Mouse (Mus musculus): Measurements from ENCODE around the gene Rnf123. TPM values are rescaled to one million over a fixed set of nuclear protein-coding genes. Genes with fewer than 3 reads are reported as not detected.

Gene Rnf123
- total RNA-seq, 1 experiment: 14.5 TPM

DNA sequence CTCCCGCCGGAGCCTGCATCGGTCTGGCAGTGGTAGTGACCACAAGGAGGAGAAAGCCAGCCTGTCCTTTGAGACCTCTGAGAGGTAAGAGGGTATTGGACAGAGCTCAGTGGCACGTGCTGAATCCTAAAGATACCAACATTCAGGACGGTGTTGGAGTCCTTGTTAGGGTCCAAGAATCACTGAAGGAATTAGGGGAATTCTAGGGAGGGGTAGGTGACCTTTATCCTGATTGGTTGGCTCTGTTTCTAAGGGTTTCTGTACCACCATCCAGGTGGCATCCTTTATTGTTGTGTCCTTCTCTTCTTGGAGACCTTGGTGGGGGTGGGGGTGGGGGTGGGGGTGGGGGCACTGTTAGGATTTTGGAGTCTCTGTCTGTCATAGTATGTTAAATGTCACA is 51.0 kb downstream of the Rnf123 start:
- TF ChIP-seq ZNF384 (IDR thresholded peaks at IDR 0.05; ENCODE audit: low read depth, low read length) (no peak), MAFK (IDR thresholded peaks at IDR 0.05; ENCODE audit: insufficient read depth, low read depth, low read length) (no peak), HCFC1 (IDR thresholded peaks at IDR 0.05; ENCODE audit: borderline replicate concordance, insufficient read depth, low read length) (no peak), ZC3H11A (IDR thresholded peaks at IDR 0.05; ENCODE audit: borderline replicate concordance, low read depth, low read length) (no peak), CHD2 (IDR thresholded peaks at IDR 0.05; ENCODE audit: low read depth, low read length) (no peak)
- 0 out of 4 replicates have a peak overlapping the region, but pooled peaks of 1 of the 2 experiments have one; percentile 21 for H3K4me3 ChIP-seq (ENCODE audit: insufficient read depth in 1 of 2, low read depth in 1 of 2, low read length in 2 of 2, poor library complexity in 1 of 2, severe bottlenecking in 1 of 2)
- H3K4me1 ChIP-seq (ENCODE audit: control insufficient read depth in 2 of 2, insufficient read depth in 2 of 2, low read length in 2 of 2, poor library complexity in 1 of 2): peaks cover 6 to 9% of the 10 kb centered on the region in 2 experiments
- no peaks in the 10 kb centered on the region for H3K9me3 ChIP-seq (ENCODE audit: control insufficient read depth, insufficient read depth, low read depth, low read length)
- in situ Hi-C loops (cut with MboI; ENCODE audit: low sequenced_read_pairs in 2 of 2, unreplicated experiment in 2 of 2): no loop called here
- H3K36me3 ChIP-seq (ENCODE audit: control insufficient read depth, insufficient read depth, low read length, poor library complexity, severe bottlenecking): peaks cover 12% of the 10 kb centered on the region; the same call in 1 of the 2 replicates
- no peak overlapping the region for H3K9ac ChIP-seq (ENCODE audit: insufficient read depth, low read depth, low read length, poor library complexity, severe bottlenecking)
- no peak overlapping the region for H3K27ac ChIP-seq (ENCODE audit: insufficient read depth, low read depth, low read length, poor library complexity, severe bottlenecking)
- DNase-seq (ENCODE audit: low read depth, low spot score): no peak

DNA sequence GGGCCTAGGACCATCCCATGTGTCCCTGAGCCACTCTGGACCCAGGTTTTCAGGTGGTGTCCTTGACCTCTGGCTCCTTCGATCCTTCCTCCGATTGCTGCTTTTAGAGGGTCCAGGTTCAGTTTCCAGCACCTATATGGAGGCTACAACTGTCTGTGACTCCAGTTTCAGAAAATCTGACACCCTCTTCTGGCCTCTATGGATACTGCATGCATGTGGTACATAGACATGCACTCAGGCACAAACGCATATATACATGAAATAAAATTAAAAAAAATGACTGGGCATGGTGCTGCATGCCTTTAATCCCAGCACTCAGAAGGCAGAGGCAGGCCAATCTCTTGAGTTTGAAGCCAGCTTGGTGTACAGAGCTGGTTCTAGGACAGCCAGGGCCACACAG is 55.3 kb downstream of the Rnf123 start:
- in situ Hi-C loops (cut with MboI; ENCODE audit: low sequenced_read_pairs in 2 of 2, unreplicated experiment in 2 of 2): no loop called here
- no peaks in the 10 kb centered on the region for H3K9me3 ChIP-seq (ENCODE audit: control insufficient read depth, insufficient read depth, low read depth, low read length)
- H3K27ac ChIP-seq (ENCODE audit: insufficient read depth, low read depth, low read length, poor library complexity, severe bottlenecking): no peak overlapping the region
- H3K4me3 ChIP-seq (ENCODE audit: insufficient read depth in 1 of 2, low read depth in 1 of 2, low read length in 2 of 2, poor library complexity in 1 of 2, severe bottlenecking in 1 of 2): no peak overlapping the region
- no peak for TF ChIP-seq CHD2 (IDR thresholded peaks at IDR 0.05; ENCODE audit: low read depth, low read length)
- no peak for TF ChIP-seq HCFC1 (IDR thresholded peaks at IDR 0.05; ENCODE audit: borderline replicate concordance, insufficient read depth, low read length)
- no peak for TF ChIP-seq MAFK (IDR thresholded peaks at IDR 0.05; ENCODE audit: insufficient read depth, low read depth, low read length)
- no peak for TF ChIP-seq ZNF384 (IDR thresholded peaks at IDR 0.05; ENCODE audit: low read depth, low read length)
- no peak for TF ChIP-seq ZC3H11A (IDR thresholded peaks at IDR 0.05; ENCODE audit: borderline replicate concordance, low read depth, low read length)
- H3K4me1 ChIP-seq (ENCODE audit: control insufficient read depth in 2 of 2, insufficient read depth in 2 of 2, low read length in 2 of 2, poor library complexity in 1 of 2): peaks cover 4 to 7% of the 10 kb centered on the region in 2 experiments; a peak in 3 of 4 replicates
- peaks cover 10% of the 10 kb centered on the region; the same call in 1 of the 2 replicates for H3K36me3 ChIP-seq (ENCODE audit: control insufficient read depth, insufficient read depth, low read length, poor library complexity, severe bottlenecking)
- no peak overlapping the region for H3K9ac ChIP-seq (ENCODE audit: insufficient read depth, low read depth, low read length, poor library complexity, severe bottlenecking)
- DNase-seq (ENCODE audit: low read depth, low spot score): no peak

DNA sequence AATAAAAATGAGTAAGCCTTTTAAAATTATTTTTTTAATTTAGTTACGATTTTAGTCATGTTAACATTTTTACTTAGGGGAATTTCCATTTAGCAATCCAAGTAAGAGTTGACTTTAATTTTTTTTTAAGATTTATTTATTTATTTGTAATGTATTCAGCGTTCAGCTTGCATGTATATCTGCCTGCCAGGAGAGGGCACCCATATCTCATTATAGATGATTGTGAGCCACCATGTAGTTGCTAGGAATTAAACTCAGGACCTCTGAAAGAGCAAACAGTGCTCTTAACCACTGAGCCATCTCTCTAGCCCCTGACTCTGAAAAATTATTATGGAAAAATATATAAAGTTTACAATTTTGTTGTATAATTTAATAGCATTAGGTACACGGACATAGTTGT is 56.6 kb downstream of the Rnf123 start:
- DNase-seq (ENCODE audit: low read depth, low spot score): no peak
- no peak overlapping the region for H3K4me3 ChIP-seq (ENCODE audit: insufficient read depth in 1 of 2, low read depth in 1 of 2, low read length in 2 of 2, poor library complexity in 1 of 2, severe bottlenecking in 1 of 2)
- peaks cover 9% of the 10 kb centered on the region; the same call in 1 of the 2 replicates for H3K36me3 ChIP-seq (ENCODE audit: control insufficient read depth, insufficient read depth, low read length, poor library complexity, severe bottlenecking)
- in situ Hi-C loops (cut with MboI; ENCODE audit: low sequenced_read_pairs in 2 of 2, unreplicated experiment in 2 of 2): no loop called here
- peaks cover 0 to 3% of the 10 kb centered on the region in 2 experiments; a peak in 1 of 4 replicates for H3K4me1 ChIP-seq (ENCODE audit: control insufficient read depth in 2 of 2, insufficient read depth in 2 of 2, low read length in 2 of 2, poor library complexity in 1 of 2)
- H3K9ac ChIP-seq (ENCODE audit: insufficient read depth, low read depth, low read length, poor library complexity, severe bottlenecking): no peak overlapping the region
- H3K9me3 ChIP-seq (ENCODE audit: control insufficient read depth, insufficient read depth, low read depth, low read length): no peaks in the 10 kb centered on the region
- TF ChIP-seq MAFK (IDR thresholded peaks at IDR 0.05; ENCODE audit: insufficient read depth, low read depth, low read length) (no peak), CHD2 (IDR thresholded peaks at IDR 0.05; ENCODE audit: low read depth, low read length) (no peak), HCFC1 (IDR thresholded peaks at IDR 0.05; ENCODE audit: borderline replicate concordance, insufficient read depth, low read length) (no peak), ZNF384 (IDR thresholded peaks at IDR 0.05; ENCODE audit: low read depth, low read length) (no peak), ZC3H11A (IDR thresholded peaks at IDR 0.05; ENCODE audit: borderline replicate concordance, low read depth, low read length) (no peak)
- no peak overlapping the region for H3K27ac ChIP-seq (ENCODE audit: insufficient read depth, low read depth, low read length, poor library complexity, severe bottlenecking)

DNA sequence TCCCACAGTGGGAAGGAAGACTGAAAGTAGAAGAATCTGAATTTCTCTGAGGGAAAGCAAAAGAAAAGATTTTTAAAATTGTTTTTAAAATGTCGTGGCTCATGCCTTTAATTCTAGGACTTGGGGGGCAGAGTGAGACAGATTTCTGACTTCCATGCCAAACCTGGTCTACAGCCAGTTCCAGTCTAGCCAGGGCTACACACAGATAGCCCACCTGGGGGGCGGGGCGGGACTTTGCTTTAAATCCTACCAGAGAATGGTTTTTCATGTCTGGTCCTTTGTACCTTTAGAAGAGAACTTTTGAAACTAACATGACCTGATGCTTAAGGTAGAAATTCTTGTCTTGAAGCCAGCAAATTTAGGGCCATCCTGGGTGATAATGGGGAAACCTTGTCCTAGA is 59.9 kb downstream of the Rnf123 start:
- no peak overlapping the region for H3K27ac ChIP-seq (ENCODE audit: insufficient read depth, low read depth, low read length, poor library complexity, severe bottlenecking)
- no peaks in the 10 kb centered on the region for H3K4me1 ChIP-seq (ENCODE audit: control insufficient read depth in 2 of 2, insufficient read depth in 2 of 2, low read length in 2 of 2, poor library complexity in 1 of 2)
- no peak for DNase-seq (ENCODE audit: low read depth, low spot score)
- H3K4me3 ChIP-seq (ENCODE audit: insufficient read depth in 1 of 2, low read depth in 1 of 2, low read length in 2 of 2, poor library complexity in 1 of 2, severe bottlenecking in 1 of 2): no peak overlapping the region
- peaks cover 9% of the 10 kb centered on the region; the same call in 1 of the 2 replicates for H3K36me3 ChIP-seq (ENCODE audit: control insufficient read depth, insufficient read depth, low read length, poor library complexity, severe bottlenecking)
- H3K9ac ChIP-seq (ENCODE audit: insufficient read depth, low read depth, low read length, poor library complexity, severe bottlenecking): no peak overlapping the region
- in situ Hi-C loops (cut with MboI; ENCODE audit: low sequenced_read_pairs in 2 of 2, unreplicated experiment in 2 of 2): no loop called here
- no peaks in the 10 kb centered on the region for H3K9me3 ChIP-seq (ENCODE audit: control insufficient read depth, insufficient read depth, low read depth, low read length)
- no peak for TF ChIP-seq CHD2 (IDR thresholded peaks at IDR 0.05; ENCODE audit: low read depth, low read length)
- no peak for TF ChIP-seq ZC3H11A (IDR thresholded peaks at IDR 0.05; ENCODE audit: borderline replicate concordance, low read depth, low read length)
- no peak for TF ChIP-seq HCFC1 (IDR thresholded peaks at IDR 0.05; ENCODE audit: borderline replicate concordance, insufficient read depth, low read length)
- no peak for TF ChIP-seq MAFK (IDR thresholded peaks at IDR 0.05; ENCODE audit: insufficient read depth, low read depth, low read length)
- TF ChIP-seq ZNF384 (IDR thresholded peaks at IDR 0.05; ENCODE audit: low read depth, low read length): no peak
